Comparison of ENCODE assay signal across 14 mouse cellular contexts in the genomic region with DNA sequence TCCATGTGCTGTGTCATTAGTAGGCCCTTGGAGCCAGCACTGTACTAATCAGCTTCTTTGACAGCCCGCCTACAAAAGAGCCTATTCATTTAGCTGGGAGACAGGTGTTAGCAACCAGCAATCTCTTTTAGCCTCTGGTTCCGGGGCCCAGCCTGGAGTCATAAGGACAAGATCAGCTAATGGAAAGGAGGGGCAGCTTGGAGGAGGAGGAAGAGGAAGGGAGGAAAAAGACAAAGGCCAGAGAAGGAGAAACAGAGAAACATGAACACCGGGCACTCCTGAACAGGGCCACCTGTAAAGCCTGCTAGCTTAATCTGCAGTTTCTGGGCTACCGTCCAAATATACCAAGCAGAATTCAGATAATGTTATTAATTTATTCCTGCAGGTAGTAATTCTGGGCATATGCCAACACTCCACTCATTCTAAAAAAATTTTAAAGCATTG. TPM values are rescaled to one million over a fixed set of nuclear protein-coding genes. Genes with fewer than 3 reads are reported as not detected.
DNase-seq lines count a peak whose midpoint lies in the region; ATAC-seq and TF ChIP-seq lines count a peak whose summit lies in the region.
"Had no signal": no experiment of that assay in that cellular context is flagged by ENCODE, and none has a peak within 500 bp of the region (broad histone marks: within the 10 kb centered on the region; RNA-seq: fewer than 3 reads in every experiment).

No protein-coding gene starts in this region.

- no peaks in the 10 kb centered on the region for H3K9me3 ChIP-seq in limb, embryonic 13.5 days
- H3K9me3 ChIP-seq in limb, embryonic 10.5 days (replicated peaks) = no peaks in the 10 kb centered on the region
- H3K9me3 ChIP-seq in hindbrain, postnatal 0 days (ENCODE audit: low read length) = no peaks in the 10 kb centered on the region
- H3K9me3 ChIP-seq: embryonic facial prominence, embryonic 13.5 days; lung, embryonic 15.5 days had no signal

- DNase-seq in limb, embryonic 10.5 days (ENCODE audit: low spot score) = no peak
- peak; percentile 23 for DNase-seq in hindbrain, postnatal 0 days (ENCODE audit: low spot score)
- DNase-seq in retina, postnatal 7 days (ENCODE audit: low read depth, low spot score) = peak; percentile 9
- no peak for DNase-seq in cerebellum, postnatal 14 days
- no peak for DNase-seq in thymus, postnatal 25 days
- DNase-seq: gastrocnemius, postnatal 36 days; right cerebral cortex, postnatal 25 days; thymus, adult 2 months had no signal

- peaks cover 21% of the 10 kb centered on the region for H3K4me1 ChIP-seq in limb, embryonic 13.5 days
- H3K4me1 ChIP-seq in limb, embryonic 10.5 days = 0 out of 2 replicates have a peak, but pooled peaks cover 4% of the 10 kb centered on the region
- H3K4me1 ChIP-seq in hindbrain, postnatal 0 days (ENCODE audit: insufficient read depth, low read length) = no peaks in the 10 kb centered on the region

- H3K27ac ChIP-seq in limb, embryonic 13.5 days = peak overlapping the region; percentile 44; the same call in 1 of the 2 replicates
- H3K27ac ChIP-seq in limb, embryonic 10.5 days = no peak overlapping the region
- H3K27ac ChIP-seq in hindbrain, postnatal 0 days = no peak overlapping the region
- H3K27ac ChIP-seq: lung, embryonic 15.5 days had no signal

- H3K27me3 ChIP-seq in limb, embryonic 13.5 days = no peaks in the 10 kb centered on the region
- H3K27me3 ChIP-seq in limb, embryonic 10.5 days (ENCODE audit: low read depth, poor library complexity, severe bottlenecking) = no peaks in the 10 kb centered on the region
- H3K27me3 ChIP-seq in hindbrain, postnatal 0 days (ENCODE audit: insufficient read depth, low read length) = no peaks in the 10 kb centered on the region
- H3K27me3 ChIP-seq: CH12.LX; embryonic facial prominence, embryonic 13.5 days; lung, embryonic 15.5 days had no signal

- no peak for ATAC-seq in limb, embryonic 13.5 days (ENCODE audit: low FRiP score, low read depth)
- ATAC-seq in erythroblast, adult 5-6 weeks (replicated peaks; ENCODE audit: low FRiP score, poor library complexity, severe bottlenecking) = peak; percentile 75
- ATAC-seq in hindbrain, postnatal 0 days = no peak

- no peak overlapping the region for H3K4me2 ChIP-seq in limb, embryonic 13.5 days (replicated peaks)
- H3K4me2 ChIP-seq in hindbrain, postnatal 0 days (ENCODE audit: low read depth, low read length) = no peak overlapping the region
- H3K4me2 ChIP-seq: embryonic facial prominence, embryonic 13.5 days; lung, embryonic 15.5 days had no signal

- H3K36me3 ChIP-seq in limb, embryonic 13.5 days = no peaks in the 10 kb centered on the region
- H3K36me3 ChIP-seq in limb, embryonic 10.5 days = no peaks in the 10 kb centered on the region
- H3K36me3 ChIP-seq in hindbrain, postnatal 0 days (ENCODE audit: insufficient read depth, low read length) = no peaks in the 10 kb centered on the region
- H3K36me3 ChIP-seq: embryonic facial prominence, embryonic 13.5 days; lung, embryonic 15.5 days had no signal

- no peak for TF ChIP-seq CTCF in hindbrain, postnatal 0 days (IDR thresholded peaks at IDR 0.05; ENCODE audit: low read depth)

- no peak overlapping the region for H3K4me3 ChIP-seq in limb, embryonic 13.5 days
- no peak overlapping the region for H3K4me3 ChIP-seq in limb, embryonic 10.5 days
- H3K4me3 ChIP-seq in hindbrain, postnatal 0 days (ENCODE audit: low read length) = no peak overlapping the region
- H3K4me3 ChIP-seq: embryonic facial prominence, embryonic 13.5 days; lung, embryonic 15.5 days had no signal

- WGBS in limb, embryonic 13.5 days = 50% methylated on average over 4 of the region's 4 CpGs
- 74% methylated on average over 4 of the region's 4 CpGs for WGBS in limb, embryonic 10.5 days
- 49% methylated on average over 4 of the region's 4 CpGs for WGBS in hindbrain, postnatal 0 days

- H3K9ac ChIP-seq in limb, embryonic 13.5 days = no peak overlapping the region
- no peak overlapping the region for H3K9ac ChIP-seq in hindbrain, postnatal 0 days (replicated peaks; ENCODE audit: low read length)
- H3K9ac ChIP-seq: embryonic facial prominence, embryonic 13.5 days; lung, embryonic 15.5 days had no signal

RNA-seq across cellular contexts. Expression of a gene that starts 7.5 kb away (rescaled TPM):
- polyA plus RNA-seq in limb, embryonic 13.5 days (2015; fragmentation: Nextera tagmentation; extraction: Ambion mirVana) = 12.3 and 14.7 TPM in 2 replicates
- 8.6 and 10.6 TPM in 2 replicates for polyA plus RNA-seq in limb, embryonic 10.5 days (2016; fragmentation: Nextera tagmentation; extraction: Ambion mirVana)
- 79.9 and 88.6 TPM in 2 replicates for total RNA-seq in erythroblast, adult 5-6 weeks (2015; ENCODE audit: low replicate concordance)
- total RNA-seq in erythroblast, adult 5-6 weeks (2017; ENCODE audit: low replicate concordance) = 115 TPM in 2 replicates
- 4.9 and 6.1 TPM in 2 replicates for total RNA-seq in hindbrain, postnatal 0 days (2014; rRNA removed)
- 2.5 and 3.2 TPM in 2 replicates for polyA plus RNA-seq in hindbrain, postnatal 0 days (2015; fragmentation: Nextera tagmentation; extraction: Ambion mirVana)

RNA-seq across cellular contexts. Expression of a gene that starts 26.9 kb away (rescaled TPM):
- polyA plus RNA-seq in limb, embryonic 13.5 days (2015; fragmentation: Nextera tagmentation; extraction: Ambion mirVana) = 9.5 and 12.6 TPM in 2 replicates
- polyA plus RNA-seq in limb, embryonic 10.5 days (2016; fragmentation: Nextera tagmentation; extraction: Ambion mirVana) = 12.8 and 13.7 TPM in 2 replicates
- 1.5 and 10.0 TPM in 2 replicates for total RNA-seq in erythroblast, adult 5-6 weeks (2015; ENCODE audit: low replicate concordance)
- total RNA-seq in erythroblast, adult 5-6 weeks (2017; ENCODE audit: low replicate concordance) = 2.5 and 2.6 TPM in 2 replicates
- total RNA-seq in hindbrain, postnatal 0 days (2014; rRNA removed) = 8.9 and 11.4 TPM in 2 replicates
- 9.7 TPM in 2 replicates for polyA plus RNA-seq in hindbrain, postnatal 0 days (2015; fragmentation: Nextera tagmentation; extraction: Ambion mirVana)

RNA-seq across cellular contexts. Expression of a gene that starts 28.4 kb away (rescaled TPM):
- polyA plus RNA-seq in limb, embryonic 13.5 days (2015; fragmentation: Nextera tagmentation; extraction: Ambion mirVana) = 0.19 and 0.23 TPM in 2 replicates
- polyA plus RNA-seq in limb, embryonic 10.5 days (2016; fragmentation: Nextera tagmentation; extraction: Ambion mirVana) = 0.18 and 0.35 TPM in 2 replicates
- not detected in 2 replicates for total RNA-seq in erythroblast, adult 5-6 weeks (2015; ENCODE audit: low replicate concordance)
- total RNA-seq in erythroblast, adult 5-6 weeks (2017; ENCODE audit: low replicate concordance) = not detected in 2 replicates
- not detected in 2 replicates for total RNA-seq in hindbrain, postnatal 0 days (2014; rRNA removed)
- polyA plus RNA-seq in hindbrain, postnatal 0 days (2015; fragmentation: Nextera tagmentation; extraction: Ambion mirVana) = 0.13 TPM in 1 of 2 replicates, not detected in the other
- total RNA-seq: gastrocnemius, postnatal 36 days; hematopoietic stem cell, adult 5-6 weeks had no signal

RNA-seq across cellular contexts. Expression of a gene that starts 44.7 kb away (rescaled TPM):
- polyA plus RNA-seq in limb, embryonic 13.5 days (2015; fragmentation: Nextera tagmentation; extraction: Ambion mirVana) = 39.5 and 41.3 TPM in 2 replicates
- polyA plus RNA-seq in limb, embryonic 10.5 days (2016; fragmentation: Nextera tagmentation; extraction: Ambion mirVana) = 54.6 and 55.3 TPM in 2 replicates
- 3.3 and 5.8 TPM in 2 replicates for total RNA-seq in erythroblast, adult 5-6 weeks (2015; ENCODE audit: low replicate concordance)
- 1.5 and 6.5 TPM in 2 replicates for total RNA-seq in erythroblast, adult 5-6 weeks (2017; ENCODE audit: low replicate concordance)
- 23.5 and 34.2 TPM in 2 replicates for total RNA-seq in hindbrain, postnatal 0 days (2014; rRNA removed)
- polyA plus RNA-seq in hindbrain, postnatal 0 days (2015; fragmentation: Nextera tagmentation; extraction: Ambion mirVana) = 26.0 and 27.2 TPM in 2 replicates

RNA-seq across cellular contexts. Expression of a gene that starts 46.8 kb away (rescaled TPM):
- 18.2 and 20.0 TPM in 2 replicates for polyA plus RNA-seq in limb, embryonic 13.5 days (2015; fragmentation: Nextera tagmentation; extraction: Ambion mirVana)
- polyA plus RNA-seq in limb, embryonic 10.5 days (2016; fragmentation: Nextera tagmentation; extraction: Ambion mirVana) = 0.73 and 1.4 TPM in 2 replicates
- total RNA-seq in erythroblast, adult 5-6 weeks (2015; ENCODE audit: low replicate concordance) = not detected in 2 replicates
- not detected in 2 replicates for total RNA-seq in erythroblast, adult 5-6 weeks (2017; ENCODE audit: low replicate concordance)
- total RNA-seq in hindbrain, postnatal 0 days (2014; rRNA removed) = 0.42 and 4.5 TPM in 2 replicates
- polyA plus RNA-seq in hindbrain, postnatal 0 days (2015; fragmentation: Nextera tagmentation; extraction: Ambion mirVana) = 2.4 and 3.4 TPM in 2 replicates

Comparison
In these comparisons a context has a peak if more than half of its experiments do, and no peak if none do; other contexts are left out.
1. DNase-seq: peak in hindbrain, postnatal 0 days (single experiment) and retina, postnatal 7 days (single experiment); none in limb, embryonic 10.5 days (single experiment), cerebellum, postnatal 14 days (0 of 2) and thymus, postnatal 25 days (single experiment).